Mouse (Mus musculus) bone marrow macrophage, adult 2 months (primary cell): ENCODE data around the gene Ntm.

Source experiments
- CTCF ChIP-seq: IDR thresholded peaks from 2 replicates; pipeline ENCODE4 v1.5.1; 2012; ENCODE audit warnings: low read depth, mild to moderate bottlenecking, low read length, moderate library complexity
- POLR2A ChIP-seq: IDR thresholded peaks from 2 replicates; pipeline ENCODE4 v1.6.1; 2012; ENCODE audit warnings: mild to moderate bottlenecking, low read depth, low read length, borderline replicate concordance

DNA sequence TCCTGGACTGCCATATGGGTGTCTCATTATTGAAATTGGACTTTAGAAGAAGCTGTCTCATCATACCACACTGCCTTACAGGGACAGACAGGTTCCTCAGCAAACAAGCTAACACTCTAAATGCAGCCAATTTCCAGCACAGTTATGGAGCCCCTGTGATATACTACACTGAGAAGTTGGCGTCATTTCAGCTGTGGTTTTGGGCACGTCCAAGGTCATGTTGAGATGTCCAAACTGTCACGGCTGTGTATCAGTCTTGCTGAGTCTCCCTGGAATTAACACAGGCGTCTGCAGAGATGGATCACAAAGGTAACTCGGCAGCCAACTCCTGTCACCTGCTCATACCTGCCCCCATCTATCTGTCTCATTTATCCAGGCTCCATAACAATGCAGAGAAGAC, 779.9 kb downstream of the Ntm start:
- TF ChIP-seq CTCF (no peak), POLR2A (no peak)
